Mouse (Mus musculus) lung, embryonic 14.5 days (tissue): ENCODE results near the gene Car11. TPM values are rescaled to one million over a fixed set of nuclear protein-coding genes. Genes with fewer than 3 reads are reported as not detected.

ENCODE experiments used
- ATAC-seq: fragments of 200-750 bp; cut with Nextera tagmentation; 2 replicates; pipeline ENCODE4 v1.8.0; 2017; ENCODE audit warnings: mild to moderate bottlenecking, moderate TSS enrichment, moderate library complexity; ENCODE audit not compliant: insufficient read depth
- DNase-seq: peaks from one replicate; pipeline ENCODE4 v3.0.0-alpha.2; 2015
- H3K27ac ChIP-seq: fragments of 300-500 bp; sonication (generic); 2 replicates; pipeline ENCODE4 v1.5.1; 2014; ENCODE audit warnings: low read depth, mild to moderate bottlenecking, moderate library complexity
- H3K27me3 ChIP-seq: fragments of 300-500 bp; sonication (generic); 2 replicates; pipeline ENCODE4 v1.6.1; 2014; ENCODE audit warnings: low read length, control low read depth; ENCODE audit not compliant: insufficient read depth
- H3K36me3 ChIP-seq: fragments of 300-500 bp; sonication (generic); 2 replicates; pipeline ENCODE4 v1.6.1; 2014; ENCODE audit warnings: control low read depth; ENCODE audit not compliant: insufficient read depth
- H3K4me1 ChIP-seq: fragments of 300-500 bp; sonication (generic); 2 replicates; pipeline ENCODE4 v1.6.1; 2014; ENCODE audit warnings: antibody characterized with exemption, control low read depth; ENCODE audit not compliant: insufficient read depth
- H3K4me2 ChIP-seq: fragments of 300-500 bp; sonication (generic); 2 replicates; pipeline ENCODE4 v1.6.1; 2014; ENCODE audit warnings: mild to moderate bottlenecking
- H3K4me3 ChIP-seq: fragments of 300-500 bp; sonication (generic); 2 replicates; pipeline ENCODE4 v1.5.1; 2014; ENCODE audit warnings: low read depth, low read length
- H3K9ac ChIP-seq: fragments of 300-500 bp; sonication (generic); 2 replicates; pipeline ENCODE4 v1.6.1; 2014
- H3K9me3 ChIP-seq: fragments of 300-500 bp; sonication (generic); 2 replicates; pipeline ENCODE4 v1.6.1; 2016; ENCODE audit warnings: low read depth, low read length, control low read depth
- CTCF ChIP-seq: IDR thresholded peaks from 2 replicates; pipeline ENCODE4 v1.5.1; 2016; ENCODE audit warnings: antibody characterized with exemption, low read depth
- WGBS: fragments of 180-500 bp; shearing (Covaris S2); extraction: QIAGEN DNeasy Blood & Tissue Kit; methylation state at CpG from one replicate; pipeline ENCODE4 v1.1.7; 2014; 5-methylcytosine and 5-hydroxymethylcytosine counted together
- polyA plus RNA-seq: library from polyadenylated mRNA; unstranded; fragments of >200 nt; fragmentation: Nextera tagmentation; extraction: Ambion mirVana; gene quantifications from 2 replicates; pipeline ENCODE4 v1.2.1, GENCODE M21; 2014

Car11 gene
- polyA plus RNA-seq, 1 experiment from 2014 or later, result 2.0 TPM

- no peak; the same call in 1 of the 2 replicates for ATAC-seq
- H3K27ac ChIP-seq, result no peak within 1 kb of the TSS
- H3K27me3 ChIP-seq, result peaks cover 8% of the 10 kb centered on the region
- no peak for TF ChIP-seq CTCF
- H3K9ac ChIP-seq, result no peak within 1 kb of the TSS
- no peaks in the 10 kb centered on the region for H3K4me1 ChIP-seq
- H3K9me3 ChIP-seq, result no peaks in the 10 kb centered on the region
- WGBS, result 86% methylated on average over 50 of the region's 50 CpGs
- H3K4me2 ChIP-seq, result no peak within 1 kb of the TSS
- no peaks in the 10 kb centered on the region for H3K36me3 ChIP-seq
- H3K4me3 ChIP-seq, result no peak within 1 kb of the TSS
- no peak for DNase-seq
These were observed 5.6 kb upstream of the Car11 start, which contains the start of gene Sec1 for GRCm38 (mm10) chr7:45693921-45694591. Sec1 (minus strand) TSS chr7:45694402.

- DNase-seq (no peak), ATAC-seq (no peak)
- Histone ChIP-seq H3K9ac (no peak overlapping the region), H3K4me1 (no peaks in the 10 kb centered on the region), H3K27ac (no peak overlapping the region), H3K36me3 (no peaks in the 10 kb centered on the region), H3K4me3 (no peak overlapping the region), H3K27me3 (peaks cover 18% of the 10 kb centered on the region), H3K9me3 (no peaks in the 10 kb centered on the region), H3K4me2 (no peak overlapping the region)
- WGBS, result 19% methylated on average over 6 of the region's 6 CpGs
- no peak for TF ChIP-seq CTCF
These were observed 4.5 kb upstream of the Car11 start for GRCm38 (mm10) chr7:45695098-45695497.

- 80% methylated on average over 5 of the region's 7 CpGs for WGBS
- H3K27ac ChIP-seq, result no peak overlapping the region
- H3K9ac ChIP-seq, result no peak overlapping the region
- H3K4me2 ChIP-seq, result no peak overlapping the region
- DNase-seq, result no peak
- no peak for TF ChIP-seq CTCF
- H3K36me3 ChIP-seq, result no peaks in the 10 kb centered on the region
- ATAC-seq, result no peak
- H3K27me3 ChIP-seq, result peaks cover 25% of the 10 kb centered on the region
- no peaks in the 10 kb centered on the region for H3K9me3 ChIP-seq
- peaks cover 3% of the 10 kb centered on the region; the same call in 1 of the 2 replicates for H3K4me1 ChIP-seq
- no peak overlapping the region for H3K4me3 ChIP-seq
These were observed 1.7 kb upstream of the Car11 start for GRCm38 (mm10) chr7:45697894-45698293.

GRCm38 (mm10) chr7:45700301-45701015, 815 bp downstream of the Car11 start:
- ATAC-seq (peak; percentile 18; the same call in 1 of the 2 replicates), DNase-seq (peak; percentile 88)
- Histone ChIP-seq H3K9me3 (no peaks in the 10 kb centered on the region), H3K4me2 (peak overlapping the region; percentile 69), H3K9ac (peak overlapping the region; percentile 21; the same call in 1 of the 2 replicates), H3K4me1 (peaks cover 4% of the 10 kb centered on the region), H3K36me3 (no peaks in the 10 kb centered on the region), H3K27me3 (peaks cover 25% of the 10 kb centered on the region), H3K4me3 (peak overlapping the region; percentile 38), H3K27ac (no peak overlapping the region)
- no peak for TF ChIP-seq CTCF
- WGBS, result 2% methylated on average over 20 of the region's 20 CpGs

- Histone ChIP-seq H3K4me3 (peak overlapping the region; percentile 38; the same call in 1 of the 2 replicates), H3K4me2 (peak overlapping the region; percentile 69; the same call in 1 of the 2 replicates), H3K4me1 (peaks cover 10% of the 10 kb centered on the region), H3K27ac (no peak overlapping the region), H3K27me3 (peaks cover 25% of the 10 kb centered on the region), H3K9ac (no peak overlapping the region), H3K9me3 (no peaks in the 10 kb centered on the region), H3K36me3 (no peaks in the 10 kb centered on the region)
- TF ChIP-seq CTCF, result no peak
- ATAC-seq, result no peak
- no peak for DNase-seq
- 37% methylated on average over 11 of the region's 11 CpGs for WGBS
These were observed 1.4 kb downstream of the Car11 start for GRCm38 (mm10) chr7:45701072-45701471.

- TF ChIP-seq CTCF, result no peak
- H3K4me3 ChIP-seq, result peak overlapping the region; percentile 38; the same call in 1 of the 2 replicates
- peaks cover 25% of the 10 kb centered on the region for H3K27me3 ChIP-seq
- H3K4me1 ChIP-seq, result peaks cover 12% of the 10 kb centered on the region
- no peak overlapping the region for H3K4me2 ChIP-seq
- no peak overlapping the region for H3K27ac ChIP-seq
- ATAC-seq, result no peak
- no peak for DNase-seq
- 78% methylated on average over 11 of the region's 11 CpGs for WGBS
- H3K36me3 ChIP-seq, result no peaks in the 10 kb centered on the region
- no peak overlapping the region for H3K9ac ChIP-seq
- no peaks in the 10 kb centered on the region for H3K9me3 ChIP-seq
These were observed 2.0 kb downstream of the Car11 start for GRCm38 (mm10) chr7:45701607-45702006.

- DNase-seq, result no peak
- no peak overlapping the region for H3K4me2 ChIP-seq
- no peak overlapping the region for H3K9ac ChIP-seq
- no peak overlapping the region for H3K4me3 ChIP-seq
- H3K36me3 ChIP-seq, result no peaks in the 10 kb centered on the region
- no peaks in the 10 kb centered on the region for H3K9me3 ChIP-seq
- ATAC-seq, result no peak
- H3K27ac ChIP-seq, result no peak overlapping the region
- peaks cover 25% of the 10 kb centered on the region for H3K27me3 ChIP-seq
- TF ChIP-seq CTCF, result no peak
- H3K4me1 ChIP-seq, result peaks cover 18% of the 10 kb centered on the region
- 88% methylated on average over 11 of the region's 11 CpGs for WGBS
These were observed 2.7 kb downstream of the Car11 start for GRCm38 (mm10) chr7:45702316-45702715.
